Mouse (Mus musculus) gonadal fat pad, adult 2 months (tissue): ENCODE results near the gene Paqr6. TPM values are rescaled to one million over a fixed set of nuclear protein-coding genes. Genes with fewer than 3 reads are reported as not detected.

Experiments
- DNase-seq: peaks from one replicate; pipeline ENCODE4 v3.0.0-alpha.2; 2012; ENCODE audit warnings: low read depth
- polyA plus RNA-seq: library from polyadenylated mRNA; depleted of rRNA; stranded (reverse); fragments of >200 nt; gene quantifications from 2 replicates; pipeline ENCODE4 v1.2.3, GENCODE M21; 2012; rRNA removed

Gene Paqr6
- polyA plus RNA-seq, 1 experiment, result 11.8 TPM

- no peak for DNase-seq
Observed at GRCm38 (mm10) chr3:88409741-88410644, 45.6 kb downstream of the Paqr6 start, which contains the start of gene Pmf1. Gene Pmf1, minus strand, starts transcription at chr3:88410331.

- DNase-seq, result no peak
Observed at GRCm38 (mm10) chr3:88410645-88411031, 46.3 kb downstream of the Paqr6 start.

GRCm38 (mm10) chr3:88411681-88412080 lies 47.3 kb downstream of the Paqr6 start:
- DNase-seq, result no peak

GRCm38 (mm10) chr3:88412636-88413035 lies 48.3 kb downstream of the Paqr6 start:
- DNase-seq, result no peak

GRCm38 (mm10) chr3:88415668-88416067 lies 51.3 kb downstream of the Paqr6 start:
- no peak for DNase-seq

- DNase-seq, result no peak
Observed at GRCm38 (mm10) chr3:88418016-88418415, 53.6 kb downstream of the Paqr6 start.

Other genes with a start within 250 kb of the Paqr6 start
- gene Mef2d, start 222.2 kb upstream of the Paqr6 start, polyA plus RNA-seq, result 39.5 and 41.9 TPM in 2 replicates
- gene Rhbg, start 109.9 kb upstream of the Paqr6 start, polyA plus RNA-seq, result 33.0 TPM in 2 replicates
- gene Gm38392, start 77.4 kb upstream of the Paqr6 start, polyA plus RNA-seq, result 0.09 and 0.10 TPM in 2 replicates
- gene Tsacc, start 67.6 kb upstream of the Paqr6 start, polyA plus RNA-seq, result 9.8 and 10.7 TPM in 2 replicates
- 103 and 134 TPM in 2 replicates for gene Cct3, start 67.5 kb upstream of the Paqr6 start, polyA plus RNA-seq
- 255 and 271 TPM in 2 replicates for gene Glmp, start 39.6 kb upstream of the Paqr6 start, polyA plus RNA-seq
- gene Tmem79, start 28.4 kb upstream of the Paqr6 start, polyA plus RNA-seq, result 17.8 and 19.6 TPM in 2 replicates
- 50.4 and 64.5 TPM in 2 replicates for gene Smg5, start 28.3 kb upstream of the Paqr6 start, polyA plus RNA-seq
- 214 and 266 TPM in 2 replicates for gene Bglap3, start 8.2 kb downstream of the Paqr6 start, polyA plus RNA-seq
- gene Bglap2, start 14.1 kb downstream of the Paqr6 start, polyA plus RNA-seq, result 0.39 TPM in 1 of 2 replicates, not detected in the other
- gene Bglap, start 19.9 kb downstream of the Paqr6 start, polyA plus RNA-seq, result not detected in 2 replicates
- gene Pmf1, start 45.7 kb downstream of the Paqr6 start, polyA plus RNA-seq, result 23.9 and 31.0 TPM in 2 replicates
- gene Slc25a44, start 60.6 kb downstream of the Paqr6 start, polyA plus RNA-seq, result 39.1 and 45.0 TPM in 2 replicates
- gene Sema4a, start 96.6 kb downstream of the Paqr6 start, polyA plus RNA-seq, result 100 and 129 TPM in 2 replicates
- gene Lmna, start 145.4 kb downstream of the Paqr6 start, polyA plus RNA-seq, result 125 and 138 TPM in 2 replicates
- 2.0 and 2.6 TPM in 2 replicates for gene Mex3a, start 167.8 kb downstream of the Paqr6 start, polyA plus RNA-seq
- 75.6 and 92.5 TPM in 2 replicates for gene Rab25, start 183.7 kb downstream of the Paqr6 start, polyA plus RNA-seq
- gene Lamtor2, start 188.5 kb downstream of the Paqr6 start, polyA plus RNA-seq, result 164 and 193 TPM in 2 replicates
- gene Ubqln4, start 189.2 kb downstream of the Paqr6 start, polyA plus RNA-seq, result 68.4 and 69.1 TPM in 2 replicates
- gene Ssr2, start 211.3 kb downstream of the Paqr6 start, polyA plus RNA-seq, result 323 and 341 TPM in 2 replicates
- gene Arhgef2, start 241.4 kb downstream of the Paqr6 start, polyA plus RNA-seq, result 49.5 and 64.5 TPM in 2 replicates